Mouse (Mus musculus) C2C12 (cell line): ENCODE measurements at regions not wholly inside any gene's neighbourhood (a gene's known extent, or its start where the extent isn't known, plus 50 kb on each side); places are given as distances from the start of the nearest gene placed in this dataset.

Experiments used
- H3K27me3 ChIP-seq: one replicate; pipeline ENCODE4 v1.6.1; 2011; ENCODE audit not compliant: control insufficient read depth, insufficient read depth, insufficient read length
- H3K36me3 ChIP-seq: one replicate; pipeline ENCODE4 v1.6.1; 2011; ENCODE audit not compliant: control insufficient read depth, insufficient read depth
- H3K4me3 ChIP-seq: one replicate; pipeline ENCODE4 v1.5.1; 2011; ENCODE audit warnings: mild to moderate bottlenecking, control low read depth; ENCODE audit not compliant: poor library complexity, insufficient read depth, severe bottlenecking
- H3K79me2 ChIP-seq: one replicate; pipeline ENCODE4 v1.6.1; 2011; ENCODE audit not compliant: control insufficient read depth, insufficient read depth
- H3K79me3 ChIP-seq: one replicate; pipeline ENCODE4 v1.6.1; 2011; ENCODE audit warnings: low read depth, control low read depth
- H3ac ChIP-seq: one replicate; pipeline ENCODE3; 2011; ENCODE audit warnings: low read depth; ENCODE audit not compliant: control insufficient read depth, insufficient read length
- CEBPB ChIP-seq: IDR thresholded peaks from one replicate; pipeline ENCODE4 v1.6.1; 2011; ENCODE audit warnings: low read depth, mild to moderate bottlenecking, control low read depth, moderate library complexity
- CTCF ChIP-seq: IDR thresholded peaks from one replicate; pipeline ENCODE4 v1.5.1; 2011; ENCODE audit not compliant: control insufficient read depth, insufficient read depth, insufficient read length
- FOSL1 ChIP-seq: IDR thresholded peaks from one replicate; pipeline ENCODE4 v1.8.0; 2011; ENCODE audit warnings: mild to moderate bottlenecking, low read length; ENCODE audit not compliant: poor library complexity, insufficient read depth, severe bottlenecking
- MAX ChIP-seq: IDR thresholded peaks from one replicate; pipeline ENCODE4 v1.6.1; 2011; ENCODE audit warnings: mild to moderate bottlenecking, control low read depth
- MYOD1 ChIP-seq: IDR thresholded peaks from one replicate; pipeline ENCODE4 v1.6.1; 2011; ENCODE audit warnings: low read depth; ENCODE audit not compliant: control insufficient read depth, insufficient read length
- MYOG ChIP-seq: IDR thresholded peaks from one replicate; pipeline ENCODE4 v1.6.1; 2011; ENCODE audit not compliant: control insufficient read depth, insufficient read length; ENCODE audit errors: extremely low read depth
- USF1 ChIP-seq: IDR thresholded peaks from one replicate; pipeline ENCODE4 v1.6.1; 2011; ENCODE audit warnings: low read depth, mild to moderate bottlenecking, control low read depth, moderate library complexity

DNA sequence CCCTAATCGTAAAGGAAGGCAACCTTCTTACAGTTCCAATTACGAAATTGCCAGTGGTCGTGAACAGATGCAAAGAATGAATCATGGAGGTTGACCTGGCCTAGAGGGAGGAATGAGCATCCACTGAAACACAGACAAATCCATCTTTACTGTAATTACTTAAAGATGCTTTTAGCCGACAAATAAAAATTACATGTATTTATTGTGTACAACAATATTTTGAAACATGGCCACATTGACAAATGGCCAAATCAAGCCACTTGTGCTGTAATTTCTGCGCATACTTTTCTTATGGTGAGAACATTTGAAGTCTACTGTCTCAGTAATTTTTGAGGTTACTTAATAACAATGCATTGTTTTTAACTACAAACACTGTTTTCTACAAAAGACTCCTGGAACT is 360.7 kb downstream of the Lpin1 start:
- H3K27me3 ChIP-seq, result no peaks in the 10 kb centered on the region
- no peak overlapping the region for H3K4me3 ChIP-seq
- no peaks in the 10 kb centered on the region for H3K36me3 ChIP-seq
- TF ChIP-seq USF1 (no peak), MYOG (no peak), CTCF (no peak), MYOD1 (no peak), FOSL1 (no peak), MAX (no peak), CEBPB (no peak)
- H3K79me3 ChIP-seq, result no peaks in the 10 kb centered on the region
- no peaks in the 10 kb centered on the region for H3K79me2 ChIP-seq
- no peak overlapping the region for H3ac ChIP-seq

DNA sequence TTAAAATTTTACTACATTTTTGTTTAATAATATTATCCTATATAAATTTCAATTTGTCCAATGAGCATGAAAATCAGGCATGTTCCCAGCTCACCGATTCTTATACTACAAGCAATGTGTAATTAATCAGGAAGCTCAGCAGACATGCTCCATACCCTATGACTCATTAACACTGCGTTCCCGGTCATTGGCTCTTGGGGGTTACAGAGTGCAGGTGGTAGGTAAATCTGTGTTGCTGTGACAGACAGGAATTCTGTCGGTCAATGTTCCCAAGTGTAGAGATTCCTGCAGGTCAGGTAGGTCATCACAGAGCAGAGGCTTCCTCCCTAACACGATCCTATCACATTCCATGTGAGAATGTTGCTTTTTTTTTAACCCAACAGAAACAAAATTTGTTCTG is 371.0 kb downstream of the Lpin1 start:
- H3K79me2 ChIP-seq, result no peaks in the 10 kb centered on the region
- no peak overlapping the region for H3K4me3 ChIP-seq
- no peak overlapping the region for H3ac ChIP-seq
- no peaks in the 10 kb centered on the region for H3K27me3 ChIP-seq
- TF ChIP-seq MYOD1, result no peak
- TF ChIP-seq MYOG, result no peak
- TF ChIP-seq USF1, result no peak
- TF ChIP-seq CEBPB, result no peak
- no peak for TF ChIP-seq CTCF
- H3K36me3 ChIP-seq, result no peaks in the 10 kb centered on the region
- no peaks in the 10 kb centered on the region for H3K79me3 ChIP-seq

DNA sequence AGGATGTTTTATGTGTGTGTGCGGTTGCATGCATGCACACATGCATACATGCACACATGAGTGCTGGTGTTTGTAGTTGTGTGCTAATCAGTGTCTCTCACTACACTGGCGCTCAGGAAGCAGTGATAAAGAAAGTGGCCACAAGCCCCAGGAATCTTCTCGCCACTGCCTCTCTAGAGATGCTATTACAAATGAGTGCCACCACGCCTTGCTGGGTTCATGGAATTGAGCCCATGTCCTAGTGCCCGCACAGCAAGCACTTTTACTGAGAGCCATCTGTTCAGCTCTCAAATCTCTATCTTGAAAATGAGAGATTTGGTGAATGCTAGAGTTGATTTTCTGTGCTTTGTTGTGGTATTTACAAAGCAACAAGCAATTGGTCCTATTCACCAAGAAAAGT is 373.3 kb downstream of the Lpin1 start:
- Histone ChIP-seq H3K27me3 (no peaks in the 10 kb centered on the region), H3K79me3 (no peaks in the 10 kb centered on the region), H3K36me3 (no peaks in the 10 kb centered on the region), H3K4me3 (no peak overlapping the region), H3K79me2 (no peaks in the 10 kb centered on the region), H3ac (no peak overlapping the region)
- TF ChIP-seq MAX, result no peak
- TF ChIP-seq CTCF, result no peak
- no peak for TF ChIP-seq USF1
- no peak for TF ChIP-seq MYOD1
- no peak for TF ChIP-seq MYOG
- TF ChIP-seq CEBPB, result no peak

GRCm38 (mm10) chr12:16233559-16233958 is 377.2 kb downstream of the Lpin1 start:
- TF ChIP-seq MYOG (no peak), USF1 (no peak), MAX (no peak)
- Histone ChIP-seq H3K4me3 (no peak overlapping the region), H3K27me3 (no peaks in the 10 kb centered on the region), H3K79me3 (no peaks in the 10 kb centered on the region), H3ac (no peak overlapping the region), H3K36me3 (no peaks in the 10 kb centered on the region), H3K79me2 (no peaks in the 10 kb centered on the region)

GRCm38 (mm10) chr12:16232828-16233227 is 377.9 kb downstream of the Lpin1 start:
- no peaks in the 10 kb centered on the region for H3K36me3 ChIP-seq
- no peaks in the 10 kb centered on the region for H3K27me3 ChIP-seq
- TF ChIP-seq MAX (no peak), CEBPB (no peak), MYOG (no peak), CTCF (no peak), MYOD1 (no peak), USF1 (no peak), FOSL1 (no peak)
- H3ac ChIP-seq, result no peak overlapping the region
- no peaks in the 10 kb centered on the region for H3K79me3 ChIP-seq
- no peak overlapping the region for H3K4me3 ChIP-seq
- no peaks in the 10 kb centered on the region for H3K79me2 ChIP-seq

DNA sequence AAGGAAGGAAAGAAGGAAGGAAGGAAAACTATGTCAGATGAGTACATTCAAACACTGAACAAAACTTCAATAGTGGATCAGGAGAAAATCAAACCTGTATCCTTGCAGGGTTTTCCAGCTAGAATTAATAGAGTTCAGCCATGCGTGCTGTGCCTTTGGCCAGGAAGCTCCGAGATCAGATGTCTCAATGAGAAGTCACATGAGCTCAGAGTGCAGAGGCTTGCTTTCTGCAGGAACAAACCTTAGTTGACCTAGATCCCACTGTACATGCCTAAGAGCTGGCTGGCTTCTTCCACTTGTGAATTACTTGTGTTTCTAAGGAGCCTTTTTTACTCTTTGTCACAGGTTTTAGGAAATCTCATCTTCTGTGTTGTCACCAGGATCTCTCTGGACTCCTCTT is 378.7 kb downstream of the Lpin1 start:
- TF ChIP-seq USF1, result no peak
- no peak for TF ChIP-seq CTCF
- TF ChIP-seq CEBPB, result no peak
- TF ChIP-seq MYOD1, result no peak
- no peak for TF ChIP-seq FOSL1
- TF ChIP-seq MYOG, result no peak
- TF ChIP-seq MAX, result no peak

More for the DNA sequence above, 378.7 kb downstream of the Lpin1 start:
- no peaks in the 10 kb centered on the region for H3K79me3 ChIP-seq
- no peaks in the 10 kb centered on the region for H3K79me2 ChIP-seq
- H3ac ChIP-seq, result no peak overlapping the region
- H3K4me3 ChIP-seq, result no peak overlapping the region
- H3K27me3 ChIP-seq, result no peaks in the 10 kb centered on the region
- H3K36me3 ChIP-seq, result no peaks in the 10 kb centered on the region
